Mouse (Mus musculus) small intestine, adult 2 months (tissue): ENCODE measurements around the gene Fam111a. TPM values are rescaled to one million over a fixed set of nuclear protein-coding genes. Genes with fewer than 3 reads are reported as not detected.

Experiments used
- H3K27ac ChIP-seq: fragments of 200-500 bp; 2 replicates; pipeline ENCODE4 v1.5.1; 2012; ENCODE audit warnings: low read depth, low read length, control low read depth, inconsistent platforms; ENCODE audit not compliant: insufficient read depth
- H3K27me3 ChIP-seq: fragments of 200-500 bp; 2 replicates; pipeline ENCODE4 v1.6.1; 2012; ENCODE audit warnings: mild to moderate bottlenecking, moderate library complexity, low read length, inconsistent platforms; ENCODE audit not compliant: control insufficient read depth, insufficient read depth
- H3K36me3 ChIP-seq: fragments of 200-500 bp; 2 replicates; pipeline ENCODE4 v1.6.1; 2012; ENCODE audit warnings: mild to moderate bottlenecking, low read length, control low read depth, inconsistent platforms; ENCODE audit not compliant: control insufficient read depth, insufficient read depth
- H3K4me1 ChIP-seq: fragments of 200-500 bp; 2 replicates; pipeline ENCODE4 v1.6.1; 2012; ENCODE audit warnings: low read length, inconsistent platforms, mixed read lengths; ENCODE audit not compliant: control insufficient read depth, insufficient read depth, insufficient read length
- H3K4me3 ChIP-seq: fragments of 200-500 bp; 2 replicates; pipeline ENCODE4 v1.5.1; 2012; ENCODE audit warnings: low read depth, mild to moderate bottlenecking, control low read depth, inconsistent platforms, low read length, moderate library complexity
- CTCF ChIP-seq: fragments of 200-500 bp; IDR thresholded peaks from 2 replicates; pipeline ENCODE4 v1.5.1; 2012; ENCODE audit warnings: low read depth, mild to moderate bottlenecking, control low read depth, inconsistent platforms, low read length, moderate library complexity, mixed read lengths; ENCODE audit not compliant: insufficient replicate concordance, insufficient read length; ENCODE audit errors: extremely low read depth
- POLR2A ChIP-seq: fragments of 200-500 bp; IDR thresholded peaks from 2 replicates; pipeline ENCODE4 v1.6.1; 2012; ENCODE audit warnings: low read depth, mild to moderate bottlenecking, control low read depth, inconsistent platforms, low read length, moderate library complexity
- WGBS: fragments of 180-500 bp; shearing (Covaris S2); methylation state at CpG from one replicate; pipeline ENCODE4 v1.1.7; 2018; 5-methylcytosine and 5-hydroxymethylcytosine counted together
- polyA plus RNA-seq: library from polyadenylated mRNA; depleted of rRNA; stranded (reverse); fragments of >200 nt; gene quantifications from 2 replicates; pipeline ENCODE4 v1.2.3, GENCODE M21; 2012

Fam111a gene
- polyA plus RNA-seq, 1 experiment: 0.33 TPM

DNA sequence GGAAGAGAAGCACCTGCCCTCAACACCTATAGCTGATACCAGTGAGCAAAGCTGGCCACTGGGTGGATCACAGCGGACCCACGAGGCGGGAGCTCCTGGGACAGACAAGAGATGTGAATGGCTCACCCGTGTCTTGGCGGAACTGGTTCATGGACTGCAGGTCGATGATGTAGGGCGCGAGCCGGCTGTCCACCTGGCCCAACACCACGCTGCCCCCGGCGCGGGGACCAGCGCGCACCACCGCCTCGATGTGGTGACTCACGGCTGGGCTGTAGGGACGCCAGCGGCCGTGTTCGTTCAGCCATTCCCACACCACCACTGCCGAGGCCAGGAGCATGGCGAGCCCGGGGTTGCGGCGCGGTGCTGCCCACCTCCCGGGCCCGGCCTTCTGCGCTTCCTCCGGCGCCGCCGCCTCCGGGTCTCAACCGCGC lies 44.6 kb upstream of the Fam111a start:
- WGBS: under 1% methylated on average over 36 of the region's 38 CpGs
- no peaks in the 10 kb centered on the region for H3K27me3 ChIP-seq
- H3K36me3 ChIP-seq: no peaks in the 10 kb centered on the region
- TF ChIP-seq CTCF (no peak), POLR2A (no peak)
- peak overlapping the region; percentile 65 for H3K27ac ChIP-seq
- H3K4me3 ChIP-seq: peak overlapping the region; percentile 67
- H3K4me1 ChIP-seq: peaks cover 3% of the 10 kb centered on the region; the same call in 1 of the 2 replicates

- peaks cover 3% of the 10 kb centered on the region; the same call in 1 of the 2 replicates for H3K4me1 ChIP-seq
- no peaks in the 10 kb centered on the region for H3K36me3 ChIP-seq
- H3K27ac ChIP-seq: peak within 1 kb of the TSS; percentile 65
- H3K27me3 ChIP-seq: no peaks in the 10 kb centered on the region
- under 1% methylated on average over 80 of the region's 80 CpGs for WGBS
- TF ChIP-seq POLR2A (no peak; the same call in 1 of the 2 replicates), CTCF (peak; percentile 97)
- peak within 1 kb of the TSS; percentile 67 for H3K4me3 ChIP-seq
These were observed 43.9 kb upstream of the Fam111a start, which contains the start of gene Dtx4 for GRCm38 (mm10) chr19:12501370-12502347. Dtx4 (minus strand) TSS chr19:12501454.

DNA sequence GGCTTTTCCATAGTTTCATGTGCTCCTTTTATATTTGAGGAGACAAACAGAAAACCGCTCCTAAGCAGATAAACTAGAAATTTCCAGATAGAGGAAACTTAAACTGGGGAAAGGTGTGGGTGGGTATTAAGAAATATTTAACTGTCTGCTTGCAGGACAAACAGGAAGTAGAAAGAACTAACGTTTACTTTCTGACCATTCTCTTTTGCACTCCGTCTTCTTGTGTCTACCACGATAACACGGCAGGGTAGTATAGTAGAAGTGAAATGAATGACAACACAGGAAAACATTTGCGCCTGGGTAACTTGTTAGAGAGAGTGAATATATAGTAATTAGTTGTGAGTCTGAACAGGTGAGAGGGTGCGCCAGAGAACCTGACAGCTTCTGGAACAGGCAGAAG lies 42.8 kb upstream of the Fam111a start:
- TF ChIP-seq CTCF (no peak), POLR2A (no peak)
- Histone ChIP-seq H3K4me1 (peaks cover 3% of the 10 kb centered on the region; the same call in 1 of the 2 replicates), H3K4me3 (no peak overlapping the region), H3K27ac (no peak overlapping the region), H3K27me3 (no peaks in the 10 kb centered on the region), H3K36me3 (no peaks in the 10 kb centered on the region)
- WGBS: 74% methylated on average over 7 of the region's 7 CpGs

DNA sequence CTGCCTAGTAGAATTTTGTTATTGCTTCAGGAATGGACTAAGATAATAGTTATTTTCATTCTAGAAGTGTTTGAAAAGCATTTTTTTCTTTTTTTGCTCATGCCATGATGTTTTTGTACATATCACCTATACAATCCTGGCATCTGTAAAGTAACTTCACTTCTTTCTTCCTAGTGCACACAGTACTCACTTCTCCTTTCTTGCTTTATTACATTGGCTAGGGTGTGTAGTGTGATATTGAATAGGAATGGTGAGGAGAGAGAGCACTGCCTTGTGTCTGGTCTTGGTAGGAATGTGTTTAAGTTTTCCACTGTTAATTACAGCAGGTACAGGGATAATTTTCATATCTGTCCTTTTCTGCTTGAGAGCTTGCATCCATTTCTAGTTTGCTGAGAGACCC lies 30.9 kb upstream of the Fam111a start:
- no peak overlapping the region for H3K4me3 ChIP-seq
- H3K27me3 ChIP-seq: no peaks in the 10 kb centered on the region
- H3K36me3 ChIP-seq: no peaks in the 10 kb centered on the region
- TF ChIP-seq CTCF (no peak), POLR2A (no peak)
- no peak overlapping the region for H3K27ac ChIP-seq
- peaks cover 3% of the 10 kb centered on the region; the same call in 1 of the 2 replicates for H3K4me1 ChIP-seq

GRCm38 (mm10) chr19:12517671-12518540 lies 27.6 kb upstream of the Fam111a start:
- H3K4me3 ChIP-seq: peak overlapping the region; percentile 52
- no peaks in the 10 kb centered on the region for H3K27me3 ChIP-seq
- no peak overlapping the region for H3K27ac ChIP-seq
- peaks cover 3% of the 10 kb centered on the region; the same call in 1 of the 2 replicates for H3K4me1 ChIP-seq
- no peak for TF ChIP-seq POLR2A
- peak; percentile 64; the same call in 1 of the 2 replicates for TF ChIP-seq CTCF
- H3K36me3 ChIP-seq: no peaks in the 10 kb centered on the region
- 2% methylated on average over 16 of the region's 16 CpGs for WGBS

DNA sequence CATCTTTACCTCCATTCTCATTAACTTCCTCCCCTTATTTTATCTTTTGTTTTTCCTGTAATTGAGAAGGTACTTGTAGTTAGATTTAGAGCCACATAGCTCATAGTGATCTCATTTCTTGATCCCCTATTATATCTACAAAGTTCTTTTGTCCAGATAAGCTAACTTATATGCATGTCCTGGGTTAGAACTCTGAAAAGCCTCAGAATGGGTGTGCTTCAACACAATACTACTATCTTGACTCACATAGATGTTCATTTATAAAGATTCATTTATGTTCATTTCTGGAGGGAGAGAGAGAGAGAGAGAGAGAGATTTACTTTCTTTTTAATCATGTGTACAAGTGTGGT lies 27.0 kb upstream of the Fam111a start:
- Histone ChIP-seq H3K27me3 (no peaks in the 10 kb centered on the region), H3K4me3 (no peak overlapping the region), H3K27ac (no peak overlapping the region), H3K36me3 (no peaks in the 10 kb centered on the region), H3K4me1 (peaks cover 3% of the 10 kb centered on the region; the same call in 1 of the 2 replicates)
- TF ChIP-seq CTCF: no peak
- TF ChIP-seq POLR2A: no peak
